Mouse (Mus musculus) R1 (cell line): Measurements from ENCODE around the gene Ccnd2.
A peak's percentile ranks its signal among the peaks of the same experiment; 100 is the strongest.

ENCODE experiments used
- DNase-seq: peaks from one replicate; pipeline ENCODE4 v3.0.0-alpha.2; 2018; ENCODE audit warnings: low read depth, low spot score

Ccnd2 gene

DNA sequence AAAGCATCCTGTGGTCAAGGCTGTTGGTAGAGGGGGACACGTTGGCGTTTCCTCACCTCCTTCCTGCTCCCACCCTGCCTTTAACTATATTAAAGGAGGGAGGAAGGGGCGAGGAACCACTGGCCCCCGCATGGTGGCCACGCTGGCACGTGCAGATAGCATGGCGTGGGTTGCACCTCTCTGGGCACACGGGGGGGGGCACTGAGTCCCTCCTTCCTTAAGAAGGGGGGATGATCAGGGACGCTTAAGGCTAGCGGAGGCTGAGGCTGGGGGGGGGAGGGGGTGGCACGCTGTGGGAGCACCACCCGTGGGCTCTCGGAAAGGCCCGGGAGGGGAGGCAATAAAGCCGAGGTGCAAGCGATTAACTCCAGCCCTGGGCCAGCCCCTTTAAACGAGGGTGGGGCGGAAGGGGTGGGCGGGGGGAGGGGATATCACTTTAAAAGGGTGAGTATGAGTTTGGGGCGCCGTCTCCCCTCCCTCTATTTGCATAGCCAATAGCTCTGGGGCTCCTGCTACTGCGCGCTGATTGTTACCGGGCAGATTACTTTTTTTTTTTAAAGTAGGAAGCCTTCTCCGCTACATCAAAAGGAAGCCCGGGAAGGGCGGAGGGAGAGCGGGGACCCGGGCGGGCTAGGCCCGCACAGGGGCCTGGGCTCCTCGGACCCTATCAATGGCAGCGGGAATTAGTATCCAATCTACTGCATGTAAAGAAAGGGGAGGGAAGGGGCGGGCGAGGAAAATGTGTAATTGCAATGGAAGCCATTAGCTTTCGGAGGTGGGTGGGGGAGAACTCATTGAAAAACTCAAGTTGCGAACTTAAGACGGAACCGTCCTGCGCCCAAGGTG lies at the start of gene Ccnd2:
TSS of gene Ccnd2 (minus strand) at position 88 of the 846 bp plus-strand sequence.
- peak; percentile 86 for DNase-seq

DNA sequence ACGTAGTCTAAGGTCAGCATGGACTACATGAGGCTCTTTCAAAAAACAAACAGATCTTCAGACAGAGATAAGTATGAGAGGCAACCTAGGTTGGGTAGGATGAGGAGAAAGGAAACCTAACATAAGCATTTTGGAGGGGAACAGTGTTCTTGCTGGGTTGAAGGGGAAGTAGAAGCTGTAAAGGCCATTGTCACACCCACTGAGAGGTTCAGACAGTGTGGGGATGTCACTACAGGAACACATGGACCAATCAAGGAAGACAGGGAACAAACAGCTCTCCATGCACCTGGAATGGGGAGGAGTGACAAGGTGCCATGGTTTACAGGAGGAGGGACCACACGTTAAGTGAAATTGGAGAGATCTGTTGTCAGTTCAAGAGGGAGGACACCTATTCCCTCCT lies 45.0 kb upstream of the Ccnd2 start:
- no peak for DNase-seq

DNA sequence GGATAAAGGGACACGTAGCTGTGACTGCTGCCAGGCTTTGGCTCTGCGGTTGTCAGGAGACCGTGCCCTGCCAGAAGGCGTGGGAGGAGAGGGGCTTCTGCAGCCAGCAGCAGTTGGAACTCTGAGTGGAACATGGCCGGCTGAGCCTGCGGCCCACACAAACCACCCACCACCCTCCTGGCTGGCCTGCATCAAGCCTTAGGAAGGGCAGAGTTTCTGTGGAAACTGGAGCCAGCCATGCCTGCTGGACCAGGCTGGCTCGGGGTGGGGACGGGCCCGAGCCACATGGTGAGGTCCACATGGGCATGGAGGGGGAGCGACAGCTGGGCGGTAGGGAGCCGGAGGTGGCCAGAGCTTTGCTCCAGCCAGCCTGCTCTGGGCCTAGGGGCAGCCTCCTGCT lies 29.3 kb upstream of the Ccnd2 start:
- DNase-seq = no peak

DNA sequence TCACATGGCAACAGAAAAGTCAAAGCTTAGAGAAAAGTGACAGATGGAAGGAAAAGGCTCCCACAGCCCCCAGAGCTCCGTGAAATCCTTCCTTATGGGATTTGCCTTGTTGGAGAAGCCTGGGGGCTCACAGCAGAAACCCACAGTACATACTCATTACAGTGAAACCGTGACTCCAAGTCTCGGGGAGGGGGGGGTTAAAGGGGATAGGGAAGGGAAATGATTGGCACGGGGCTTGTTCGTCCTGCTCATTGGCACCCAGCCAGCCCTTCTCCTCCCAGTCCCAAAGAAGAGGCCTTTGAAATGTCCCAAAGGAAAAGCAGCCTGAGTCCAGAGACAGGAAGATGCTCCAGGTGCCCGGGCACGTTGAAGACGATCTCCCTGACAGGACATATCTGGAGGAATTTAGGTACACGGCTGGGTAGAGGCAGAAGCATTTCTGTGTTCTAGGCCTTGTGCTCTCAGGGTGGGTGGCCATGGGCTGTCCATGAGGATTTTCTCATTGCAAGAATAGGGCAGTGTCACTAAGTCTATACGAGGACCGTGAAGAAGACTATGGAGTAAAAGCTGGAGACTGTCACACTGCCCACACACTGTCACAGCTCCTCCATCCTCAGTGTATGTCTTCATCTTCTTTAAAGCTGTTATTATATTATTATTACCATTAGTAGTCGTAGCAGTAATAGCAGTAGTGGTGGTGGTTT lies 27.2 kb upstream of the Ccnd2 start:
- DNase-seq = no peak

DNA sequence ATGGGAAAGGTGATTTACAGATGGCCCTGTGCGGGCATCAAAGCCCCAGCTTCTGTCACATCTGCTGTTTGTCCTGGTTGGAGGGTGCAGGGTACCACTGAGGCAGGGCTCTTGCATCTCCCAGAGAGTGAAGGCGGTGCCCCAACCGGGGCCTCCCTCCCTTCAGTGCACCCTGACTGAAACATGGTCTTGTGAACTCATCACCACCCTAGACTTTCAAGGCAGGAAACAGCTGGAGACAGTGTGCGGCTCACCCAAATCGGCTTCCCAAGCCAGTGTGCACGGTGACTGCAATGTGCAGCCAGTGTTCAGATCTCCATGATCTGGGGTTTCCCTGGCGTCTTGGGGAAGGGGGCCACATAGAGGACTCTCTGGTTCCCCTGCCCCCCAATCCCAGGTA lies 26.0 kb upstream of the Ccnd2 start:
- DNase-seq = no peak

DNA sequence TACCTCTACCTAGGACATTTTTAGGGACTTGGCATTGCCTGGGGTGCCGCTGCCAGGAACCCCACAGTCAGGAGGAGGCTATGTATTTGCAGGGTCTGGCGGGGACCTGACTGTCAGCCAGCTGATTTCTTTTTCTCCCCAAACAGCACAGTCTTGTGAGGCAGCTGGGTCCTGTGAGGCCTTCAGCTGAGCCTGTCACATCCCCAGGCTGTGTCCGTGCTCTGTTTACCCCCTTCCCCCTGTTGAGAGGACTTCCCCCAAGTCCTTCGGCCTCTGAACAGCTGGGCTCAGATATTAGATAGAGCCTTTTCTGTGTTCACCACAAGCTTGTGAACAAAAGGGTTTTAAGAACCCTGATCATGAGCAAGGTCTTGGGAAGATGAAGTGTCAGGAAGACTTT lies 25.4 kb upstream of the Ccnd2 start:
- DNase-seq = no peak

DNA sequence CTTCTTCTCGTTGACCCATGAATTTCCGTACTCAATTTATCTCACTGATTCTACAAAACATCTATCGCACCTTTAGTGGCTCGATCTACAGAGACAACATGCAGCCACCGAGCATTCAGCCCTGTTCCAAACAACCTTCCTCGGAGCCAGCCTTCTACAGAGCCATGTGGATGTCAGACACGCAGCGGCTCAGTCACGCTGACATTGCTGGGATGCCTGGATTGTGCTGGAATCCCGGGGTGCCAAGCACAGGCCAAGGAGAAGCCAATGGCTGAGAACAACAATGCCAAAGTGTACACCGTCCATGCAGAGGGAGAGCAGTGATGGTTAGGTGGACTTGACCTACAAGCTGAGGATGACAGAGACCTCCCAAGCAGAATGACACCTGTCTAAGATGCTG lies 20.5 kb upstream of the Ccnd2 start:
- no peak for DNase-seq

DNA sequence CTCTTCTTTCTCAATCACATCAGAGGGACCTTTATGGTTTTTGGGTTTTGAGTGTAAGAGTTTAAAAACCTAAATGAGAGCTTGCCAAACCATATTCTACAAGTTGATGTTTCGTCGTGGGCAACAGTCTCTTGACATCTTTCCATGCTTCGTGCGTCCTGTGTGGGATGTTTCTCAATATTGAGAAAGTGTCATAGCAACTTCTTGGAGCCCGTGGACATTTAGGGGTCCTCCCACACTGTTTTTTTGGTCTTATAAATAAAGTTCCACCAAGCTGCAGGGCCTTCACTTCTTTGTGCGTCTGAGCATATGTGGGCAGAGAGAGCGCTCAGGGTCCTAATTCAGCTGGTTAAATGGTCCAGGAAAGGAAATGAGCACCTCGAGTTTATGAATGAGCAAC lies 18.7 kb upstream of the Ccnd2 start:
- DNase-seq = no peak

DNA sequence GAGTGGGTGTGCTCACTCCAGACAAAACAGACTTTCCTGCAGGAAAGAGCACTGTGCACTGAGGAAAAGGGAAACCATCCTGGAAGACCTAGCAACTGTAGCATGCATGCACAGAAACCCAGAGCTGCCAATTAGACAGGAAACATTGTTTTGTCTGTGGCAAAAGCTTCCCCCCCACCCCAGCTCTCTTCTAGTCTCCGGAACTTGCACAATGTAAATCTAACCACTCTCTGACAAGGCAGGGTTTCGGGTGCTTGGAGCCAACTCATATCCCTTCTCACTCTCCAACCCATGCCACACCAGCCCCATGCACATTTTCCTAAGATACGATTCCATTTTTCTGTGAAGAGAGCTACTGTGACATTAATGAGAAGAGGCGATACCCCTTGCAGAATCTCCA lies 13.7 kb upstream of the Ccnd2 start:
- DNase-seq = no peak

DNA sequence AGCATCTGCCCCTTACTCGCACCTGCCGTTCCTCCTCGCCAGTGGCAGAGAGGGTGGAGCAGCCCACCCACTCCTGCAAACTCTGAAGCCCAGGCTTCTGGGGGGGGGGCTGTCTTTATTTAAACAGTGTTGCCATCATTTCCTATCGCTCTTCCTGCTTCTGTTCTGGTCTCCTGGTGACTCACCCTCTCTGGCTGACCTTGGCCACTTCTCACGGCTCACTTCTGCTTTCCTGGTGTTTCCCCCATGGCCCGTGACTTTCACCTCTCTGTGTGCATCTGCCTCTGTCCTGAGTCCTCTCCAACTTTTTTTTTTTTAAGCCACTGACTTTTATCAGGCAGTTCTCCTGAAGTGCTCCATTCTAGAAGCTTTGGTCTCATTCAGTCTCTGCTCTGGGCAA lies 10.8 kb upstream of the Ccnd2 start:
- no peak for DNase-seq

DNA sequence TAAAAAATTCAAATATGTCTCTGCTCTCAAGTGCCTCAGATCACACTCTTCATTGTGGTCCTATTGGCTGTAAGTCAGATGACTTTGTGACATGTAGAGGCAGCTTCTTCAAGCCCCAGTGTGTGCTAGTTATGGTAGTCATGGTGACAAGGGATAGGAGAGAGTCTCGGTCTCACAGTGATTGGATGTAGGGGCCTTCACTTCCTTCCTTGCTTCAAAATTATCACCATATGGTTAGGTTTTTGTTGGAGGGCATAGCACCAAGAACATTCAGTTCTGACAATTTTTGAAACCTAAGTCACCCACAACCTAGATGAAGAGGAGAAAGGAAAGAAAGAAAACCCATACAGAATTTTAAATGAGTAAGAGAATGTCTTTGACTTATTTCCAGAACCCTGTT lies 5.3 kb upstream of the Ccnd2 start:
- DNase-seq = peak; percentile 30

DNA sequence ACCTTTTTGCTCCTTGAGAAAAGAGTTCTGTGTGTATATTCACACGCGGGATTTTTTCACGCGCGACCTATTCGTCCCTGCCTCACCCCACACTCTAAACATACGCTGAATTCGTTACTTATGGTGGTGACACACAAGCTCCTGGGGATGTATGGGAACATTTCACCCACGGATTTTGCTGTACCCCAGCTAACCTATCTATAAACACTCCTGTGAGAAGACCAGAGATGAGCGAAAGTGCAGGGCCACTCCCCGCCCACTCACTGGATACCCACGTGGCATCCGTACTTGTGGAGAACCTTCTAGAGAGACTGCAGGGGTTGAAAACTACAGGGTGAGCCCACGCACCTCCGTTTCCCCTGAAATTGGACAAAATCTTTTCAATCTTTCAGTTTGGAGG lies 3.5 kb upstream of the Ccnd2 start:
- DNase-seq = peak; percentile 28

DNA sequence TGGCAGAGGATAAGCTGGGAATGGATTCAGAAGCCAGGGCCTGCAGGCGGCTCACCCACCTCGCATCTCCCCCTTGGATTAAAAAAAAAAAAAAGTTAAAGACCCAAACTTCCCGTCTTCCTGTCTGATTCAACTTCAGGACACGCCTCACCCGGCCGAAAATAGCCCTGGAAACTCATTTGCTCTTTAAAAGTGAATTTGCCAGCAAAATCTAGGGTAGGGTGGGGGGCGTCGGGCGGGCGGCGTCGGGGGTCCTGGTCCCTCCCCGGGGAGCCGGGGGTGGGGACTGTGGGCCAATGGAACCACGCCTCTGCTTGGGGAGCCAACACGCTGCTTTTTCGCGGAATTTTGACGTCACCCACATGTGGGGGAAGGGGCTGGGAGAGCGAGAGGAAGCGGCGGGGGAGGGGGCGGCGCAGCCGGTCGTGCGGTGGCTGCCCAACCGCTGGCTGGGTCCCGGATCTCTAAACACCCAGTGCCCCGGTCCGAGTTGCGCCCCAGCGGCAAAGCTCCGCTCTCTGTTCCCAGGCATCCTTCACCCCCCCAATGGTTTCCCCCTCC lies 2.8 kb upstream of the Ccnd2 start:
- DNase-seq = peak; percentile 75

DNA sequence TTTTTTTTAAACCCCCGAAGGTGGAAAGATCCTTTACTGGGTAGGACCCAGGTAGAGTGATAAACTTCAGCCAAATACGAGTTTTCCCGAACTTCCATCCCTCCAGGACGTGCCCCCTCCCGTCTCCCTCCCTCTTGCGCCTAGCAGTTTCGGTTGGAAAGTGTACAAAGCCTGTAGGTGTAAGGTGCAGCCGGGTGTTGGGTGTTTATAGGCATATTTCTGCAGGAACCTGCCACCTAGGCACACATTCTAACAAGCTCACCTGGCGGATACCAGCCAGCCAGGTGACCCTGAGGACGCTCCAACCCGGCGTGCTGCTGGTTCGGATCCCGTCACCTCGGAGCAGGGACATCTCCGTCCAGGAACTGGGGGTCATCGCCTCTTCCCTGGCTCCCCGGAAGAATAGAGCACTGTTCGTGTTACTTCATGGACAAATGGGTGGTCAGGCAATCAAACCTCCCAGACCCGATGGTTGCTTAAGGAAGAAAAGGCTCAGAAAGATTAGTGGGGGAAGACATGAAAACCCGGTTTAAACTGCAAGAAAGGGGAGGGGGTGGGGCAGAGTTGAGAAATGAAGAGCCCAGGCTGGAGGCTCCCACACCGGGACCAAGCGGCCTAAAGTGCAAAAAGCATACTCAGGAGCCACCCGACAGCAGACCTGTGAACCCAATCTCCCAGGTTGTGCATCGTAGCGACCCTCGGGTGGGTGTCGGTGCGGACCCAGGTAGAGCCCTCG lies 2.1 kb upstream of the Ccnd2 start:
- DNase-seq = peak; percentile 65

DNA sequence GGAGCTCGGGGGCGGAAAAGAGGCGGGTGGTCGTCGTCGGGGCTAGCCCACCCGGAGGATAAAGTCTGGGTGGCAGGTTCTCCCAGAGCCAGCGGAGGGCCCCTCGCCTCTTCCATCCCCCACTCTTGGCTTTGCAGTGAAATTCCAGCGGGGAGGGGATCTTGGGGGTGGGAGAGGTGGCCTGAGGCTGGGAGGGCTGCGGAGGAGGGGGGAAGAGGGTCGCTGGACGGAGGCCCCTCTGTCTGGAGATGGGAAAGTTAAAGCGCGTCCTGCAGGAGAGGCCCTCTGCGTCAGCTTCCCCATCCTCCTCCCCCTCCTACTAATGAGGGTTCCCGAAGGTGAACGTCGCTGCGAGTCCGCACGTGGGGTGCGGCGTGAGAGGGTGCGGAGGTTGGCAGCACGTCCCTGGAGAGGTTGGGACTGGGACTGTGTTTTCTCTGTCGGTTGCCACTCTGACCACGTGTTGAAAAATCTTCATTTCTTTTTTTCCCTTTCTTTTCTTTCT lies 1.4 kb upstream of the Ccnd2 start:
- no peak for DNase-seq

DNA sequence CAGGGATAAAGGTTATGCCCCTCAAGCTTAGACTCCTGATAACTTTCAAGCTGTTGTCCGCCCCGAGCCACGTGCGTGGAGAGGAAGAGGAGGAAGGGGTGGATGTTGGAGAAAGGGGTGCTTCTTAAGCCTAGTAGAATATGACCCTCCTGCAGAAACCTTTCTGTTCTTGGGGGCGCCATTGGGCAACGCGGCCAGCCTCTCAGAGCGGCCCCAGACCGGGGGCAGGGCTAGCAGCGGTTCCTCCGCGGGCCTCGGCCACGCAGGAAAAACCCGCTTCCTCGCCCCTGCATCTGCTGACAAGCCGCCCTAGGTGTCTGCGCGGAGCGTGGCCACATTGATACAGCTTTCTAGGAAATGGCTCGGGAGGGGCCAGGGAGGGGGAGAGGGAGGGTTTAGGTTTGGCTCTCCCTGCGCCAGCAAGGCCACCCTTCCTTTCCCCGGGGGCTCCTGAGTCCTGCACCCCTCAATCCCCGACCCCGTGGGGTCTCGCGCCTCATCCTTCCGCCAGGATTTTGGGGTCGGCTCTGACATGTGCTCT lies 358 bp downstream of the Ccnd2 start:
- DNase-seq = peak; percentile 43

DNA sequence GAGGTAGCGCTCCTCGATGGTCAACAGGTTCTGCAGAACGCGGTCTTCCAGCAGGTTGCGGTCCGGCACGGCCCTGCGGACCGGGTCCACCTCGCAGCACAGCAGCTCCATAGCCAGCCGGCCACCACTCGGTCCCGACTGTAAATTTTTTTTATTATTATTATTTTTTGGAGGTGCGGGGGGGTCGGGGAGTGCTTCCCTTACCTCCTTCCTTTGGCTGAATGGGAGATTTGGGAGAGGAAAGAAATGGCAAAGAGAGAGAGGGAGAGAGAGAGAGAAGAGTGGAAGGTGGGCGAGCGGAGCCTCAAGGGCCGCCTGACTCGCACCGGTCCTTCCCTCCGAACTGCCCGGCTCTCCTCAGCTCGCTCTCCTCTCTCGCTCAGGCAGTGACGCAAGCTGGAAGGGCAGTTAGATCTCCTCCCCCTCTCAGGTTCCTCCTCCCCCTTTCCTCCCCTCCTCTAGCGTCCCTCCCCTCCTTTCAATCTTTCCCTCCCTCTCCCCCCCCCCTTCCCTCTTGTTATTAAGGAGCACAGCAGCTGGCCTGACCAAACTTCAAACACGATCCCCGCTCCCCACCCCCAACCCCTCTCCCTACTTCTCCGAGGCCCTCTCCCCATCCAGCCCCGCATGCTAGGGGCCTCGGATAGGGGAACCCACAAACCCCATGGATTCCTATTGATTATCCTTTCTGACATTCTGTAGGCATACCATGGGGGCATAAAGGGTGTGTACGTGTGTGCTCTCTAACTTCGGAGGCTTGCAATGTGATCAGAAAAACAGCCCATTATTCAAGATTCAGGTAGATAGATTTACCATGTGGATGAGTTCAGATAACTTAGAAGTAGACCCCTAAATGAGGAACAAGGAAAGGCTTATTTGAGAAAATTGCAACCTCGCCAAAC lies 1.1 kb downstream of the Ccnd2 start:
- DNase-seq = peak; percentile 76

DNA sequence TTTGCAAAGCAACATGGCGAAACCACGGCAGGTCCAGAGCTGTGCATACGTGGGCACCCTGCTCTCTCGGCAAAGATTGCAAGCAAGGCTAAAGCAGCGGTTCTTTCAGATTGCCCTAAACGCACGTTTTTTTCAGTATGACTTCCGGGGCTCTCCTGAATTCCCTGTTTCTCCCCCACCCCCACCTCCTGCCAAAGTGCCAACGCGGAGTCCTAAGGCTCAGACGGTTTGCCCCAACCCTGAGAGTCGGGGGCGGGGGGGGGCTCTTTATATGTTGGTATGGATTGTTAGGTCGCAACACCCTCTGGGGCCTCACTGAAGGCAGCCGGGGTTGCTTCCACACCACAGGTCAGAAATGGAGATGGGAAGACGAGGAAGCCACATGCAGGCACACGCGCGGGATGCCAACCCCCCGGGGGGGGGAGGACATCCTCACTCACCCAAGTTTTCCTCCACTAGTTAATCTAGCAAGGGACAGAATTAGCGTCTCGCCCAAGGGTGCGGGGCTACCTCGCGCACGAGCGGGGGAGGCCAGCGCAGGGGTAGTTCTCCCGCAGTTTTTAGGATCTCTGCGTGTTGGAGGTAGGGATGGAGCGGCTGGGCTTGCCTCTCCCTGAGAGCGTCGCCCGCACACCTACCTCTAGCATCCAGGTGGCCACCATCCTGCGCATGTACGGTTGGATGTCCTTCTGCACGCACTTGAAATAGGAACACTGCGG lies 1.9 kb downstream of the Ccnd2 start:
- DNase-seq = no peak

DNA sequence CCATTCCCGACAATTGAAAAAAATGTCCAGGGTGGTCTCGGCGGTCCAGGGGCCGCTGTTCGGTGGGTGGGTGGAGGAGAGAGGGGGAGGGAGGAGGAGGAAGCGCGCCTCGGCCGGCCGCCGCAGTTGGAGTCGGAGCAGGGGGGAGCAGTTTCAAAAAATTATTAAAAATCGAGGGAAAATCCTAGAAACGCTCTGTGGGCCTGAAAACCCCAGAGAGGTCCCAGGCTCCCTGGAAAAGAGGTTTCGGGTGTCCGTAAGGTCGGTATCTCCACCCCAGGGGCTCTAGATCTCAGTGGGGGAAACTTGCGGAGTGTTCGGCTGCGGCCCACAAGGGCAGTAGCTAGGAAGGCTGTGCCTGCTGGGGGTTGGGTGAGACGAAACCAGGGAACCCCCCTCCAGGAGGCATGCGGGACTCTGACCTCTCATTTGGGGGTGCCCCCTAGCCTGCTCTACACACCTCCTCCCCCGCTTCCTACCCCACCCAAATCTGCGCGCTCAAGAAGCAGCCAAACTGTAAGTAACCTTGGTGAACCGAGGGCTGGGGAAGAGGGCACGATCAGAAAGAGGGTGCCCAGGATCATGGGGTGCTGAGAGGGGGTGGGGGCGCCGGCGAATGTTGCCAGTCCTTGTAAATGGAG lies 2.6 kb downstream of the Ccnd2 start:
- DNase-seq = peak; percentile 29
